Mouse (Mus musculus) ovary, postnatal 14 days (tissue): ENCODE measurements around the gene 4930539E08Rik.

Experiments
- DNase-seq: peaks from one replicate; pipeline ENCODE4 v3.0.0; 2022; ENCODE audit warnings: low spot score

4930539E08Rik gene

GRCm38 (mm10) chr17:28915060-28915628 is at the start of gene 4930539E08Rik:
TSS of gene 4930539E08Rik (minus strand) at chr17:28915324.
- no peak for DNase-seq

- DNase-seq, result no peak
Measured at GRCm38 (mm10) chr17:28961596-28961995, 46.5 kb upstream of the 4930539E08Rik start.

GRCm38 (mm10) chr17:28960597-28960996 is 45.5 kb upstream of the 4930539E08Rik start:
- DNase-seq, result no peak

- DNase-seq, result no peak
Measured at GRCm38 (mm10) chr17:28954416-28954815, 39.3 kb upstream of the 4930539E08Rik start.

GRCm38 (mm10) chr17:28953251-28953650 is 38.1 kb upstream of the 4930539E08Rik start:
- DNase-seq, result no peak

DNA sequence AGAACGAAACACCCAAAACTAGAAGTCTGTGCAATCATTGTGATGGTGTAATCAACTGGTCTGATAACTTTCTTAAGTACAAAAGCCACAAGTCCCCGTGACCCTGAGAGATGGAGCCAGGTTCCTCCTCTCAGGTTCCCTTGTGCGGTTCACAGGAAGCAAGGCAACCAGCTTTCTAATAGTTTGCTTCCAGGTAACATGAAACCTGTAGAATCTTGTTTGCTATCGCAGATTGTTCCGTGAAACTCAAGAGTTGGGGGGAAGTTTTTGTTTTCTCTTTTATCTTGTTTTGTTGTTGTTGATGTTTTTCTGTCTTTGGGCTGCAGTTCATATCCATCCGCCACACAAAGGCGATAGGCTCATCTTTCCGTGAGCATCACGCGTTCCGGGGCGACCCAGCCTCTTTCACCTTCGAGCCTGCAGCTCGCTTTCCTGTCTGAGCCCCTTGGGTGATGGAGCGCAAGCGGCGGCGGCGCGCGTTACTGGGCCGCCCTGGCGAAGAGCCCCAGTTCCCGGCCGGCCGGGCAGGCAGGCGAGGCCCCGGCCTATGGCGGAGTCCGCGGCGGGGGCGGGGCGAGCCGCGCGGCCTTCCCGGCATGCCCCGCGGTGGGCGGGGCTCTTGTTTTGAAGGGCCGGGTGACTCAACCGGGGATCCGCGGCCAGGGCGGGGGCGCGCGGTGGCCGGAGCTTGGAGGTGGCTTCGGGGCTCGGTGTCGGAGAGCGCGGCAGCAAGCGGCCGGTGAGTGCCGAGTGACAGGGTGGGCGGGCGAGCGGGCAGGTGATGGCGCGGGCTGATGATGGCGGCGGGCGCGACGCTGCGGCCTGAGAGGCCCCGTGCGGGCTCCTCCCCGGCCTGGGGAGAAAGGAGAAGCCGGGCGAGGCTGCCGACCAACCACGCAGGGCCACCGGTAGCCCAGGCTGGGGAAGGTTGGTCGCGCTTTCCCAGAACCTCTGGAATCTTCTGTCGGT is 37.0 kb upstream of the 4930539E08Rik start, which contains the start of gene Kctd20:
Gene Kctd20 (plus strand): TSS at position 120 of the 969 bp plus-strand sequence.
- DNase-seq, result peak; percentile 89

DNA sequence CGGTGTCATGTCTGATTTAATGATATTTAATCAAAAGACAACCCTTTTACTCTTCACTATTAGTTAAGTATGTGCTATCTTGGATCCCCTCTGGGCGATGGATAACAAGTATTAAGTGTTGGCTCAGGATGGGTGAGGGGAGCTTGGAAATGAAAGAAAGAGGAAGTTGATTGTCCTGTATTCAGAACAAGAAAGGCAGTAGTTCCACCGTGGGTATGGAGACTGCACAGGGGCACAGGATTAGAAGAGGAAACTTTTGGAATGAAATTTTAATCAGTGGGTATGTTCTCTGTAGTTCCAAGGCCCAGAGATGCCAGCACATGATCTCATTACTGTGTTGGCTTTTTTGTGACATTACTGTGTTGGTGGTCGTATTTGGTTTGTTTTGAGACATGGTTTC is 35.6 kb upstream of the 4930539E08Rik start:
- no peak for DNase-seq

GRCm38 (mm10) chr17:28948661-28949060 is 33.5 kb upstream of the 4930539E08Rik start:
- no peak for DNase-seq

DNA sequence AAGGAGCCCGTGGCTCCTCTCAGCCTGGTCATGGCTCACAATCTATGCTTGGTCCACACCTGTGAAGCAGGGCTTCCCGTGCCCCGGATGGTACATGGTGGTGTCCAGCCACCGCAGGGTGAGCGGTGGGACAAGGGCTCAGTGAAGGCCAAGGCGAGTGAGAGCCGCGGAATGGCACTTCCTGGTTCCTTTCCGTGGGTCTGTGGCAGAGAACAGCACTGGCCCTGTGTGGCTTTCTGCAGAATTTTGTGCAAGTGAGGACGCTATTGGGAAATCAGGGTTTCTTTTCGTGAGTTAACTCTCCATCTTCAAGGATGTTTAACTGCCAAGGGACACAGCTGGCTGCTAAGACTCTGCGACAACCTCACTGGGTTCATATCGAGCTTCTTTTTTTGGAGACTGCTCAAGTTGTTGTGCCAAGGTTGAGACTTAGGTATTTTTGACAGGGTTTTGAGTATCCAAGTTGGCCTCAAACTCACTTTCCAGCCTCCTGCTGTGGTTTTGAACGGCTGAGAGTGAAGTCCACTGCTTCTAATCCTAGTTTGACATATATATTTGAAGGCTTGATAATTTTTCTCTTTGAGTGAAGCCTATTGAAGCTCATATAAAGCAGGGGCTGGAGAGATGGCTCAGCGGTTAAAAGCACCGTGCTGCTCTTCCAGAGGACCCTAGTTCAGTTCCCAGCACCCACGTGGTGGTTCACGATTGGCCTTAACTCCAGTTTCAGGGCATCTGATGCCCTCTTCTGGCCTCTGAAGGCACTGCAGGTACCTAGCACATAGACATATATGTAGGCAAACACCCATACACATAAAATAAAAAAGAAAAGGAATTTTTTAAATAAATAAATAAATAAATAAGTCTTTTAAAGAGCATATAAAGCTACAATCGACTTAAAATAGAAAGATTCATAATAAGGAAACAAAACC is 32.2 kb upstream of the 4930539E08Rik start:
- no peak for DNase-seq

GRCm38 (mm10) chr17:28944481-28944880 is 29.4 kb upstream of the 4930539E08Rik start:
- DNase-seq, result no peak

DNA sequence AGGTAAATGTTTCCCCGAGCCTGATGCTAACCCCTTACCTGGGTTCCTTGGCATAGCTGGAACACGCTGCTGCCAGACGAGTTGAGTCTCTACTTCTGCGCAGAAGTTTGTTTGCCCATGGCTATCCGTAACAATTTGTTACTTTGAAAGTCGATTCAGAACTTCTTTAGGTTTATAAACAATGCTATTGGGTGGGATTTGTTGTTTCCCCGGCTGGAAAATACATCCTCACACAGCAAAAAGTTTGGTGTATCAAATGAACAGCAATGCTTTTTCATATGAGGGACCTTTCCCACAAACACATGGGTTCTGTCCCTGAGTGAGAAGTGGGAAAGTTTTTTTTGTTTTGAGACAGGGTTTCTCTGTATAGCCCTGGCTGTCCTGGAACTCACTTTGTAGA is 28.6 kb upstream of the 4930539E08Rik start, which contains the start of gene Pxt1:
Gene Pxt1 (minus strand): TSS at position 101 of the 400 bp plus-strand sequence.
- no peak for DNase-seq

DNA sequence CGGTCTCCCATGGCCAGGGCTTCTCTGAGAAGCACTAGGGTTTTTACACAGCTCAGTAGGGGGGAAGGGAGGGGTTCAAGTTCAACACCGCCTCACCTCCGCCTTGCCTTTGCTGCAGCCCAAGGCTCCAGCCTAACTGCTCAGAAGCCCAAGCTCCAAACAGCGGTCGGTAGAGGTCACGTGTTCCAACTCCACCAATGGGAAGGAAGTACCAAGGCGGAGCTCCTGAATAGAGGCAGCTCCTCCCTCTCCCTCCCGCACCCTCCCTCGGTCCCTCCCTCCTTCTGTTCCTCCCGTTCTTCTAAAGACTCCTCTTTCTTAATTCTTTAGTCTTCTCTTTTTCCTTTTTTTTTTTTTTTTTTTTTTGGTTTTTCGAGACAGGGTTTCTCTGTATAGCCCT is 27.0 kb upstream of the 4930539E08Rik start:
- DNase-seq, result no peak

DNA sequence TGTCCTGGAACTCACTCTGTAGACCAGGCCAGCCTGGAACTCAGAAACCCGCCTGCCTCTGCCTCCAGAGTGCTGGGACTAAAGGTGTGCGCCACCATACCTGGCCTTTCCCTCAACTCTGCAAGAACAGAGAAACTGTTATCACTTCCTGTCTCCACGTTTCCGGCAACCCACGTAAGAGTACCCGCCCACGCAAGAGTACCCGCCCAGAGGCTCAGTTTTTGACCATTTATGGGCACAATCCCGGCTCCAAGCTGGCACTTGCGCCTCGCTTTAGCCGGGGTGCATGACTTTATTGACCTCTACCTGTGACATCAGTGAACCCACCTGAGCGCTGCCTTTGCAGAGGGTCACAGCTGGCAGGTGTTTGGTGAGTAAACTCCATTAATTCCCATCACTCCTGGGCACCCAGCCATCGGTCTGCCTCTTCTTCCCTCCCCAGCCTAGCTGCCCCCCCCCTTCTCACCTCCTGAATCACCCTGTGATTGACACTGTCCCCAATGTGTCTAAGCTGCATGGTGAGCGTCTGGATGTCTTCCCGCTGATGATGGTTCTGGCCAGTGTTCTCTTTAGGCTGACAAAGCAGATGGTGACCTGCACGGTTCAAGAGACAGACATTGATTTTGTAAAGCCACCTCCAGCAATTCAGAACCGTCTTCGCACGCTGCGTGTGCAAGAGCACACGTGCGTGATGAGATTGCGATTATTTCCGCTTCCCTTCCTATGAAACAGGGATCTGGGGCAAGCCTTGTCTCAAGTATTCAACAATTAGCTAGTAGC is 25.8 kb upstream of the 4930539E08Rik start:
- no peak for DNase-seq

DNA sequence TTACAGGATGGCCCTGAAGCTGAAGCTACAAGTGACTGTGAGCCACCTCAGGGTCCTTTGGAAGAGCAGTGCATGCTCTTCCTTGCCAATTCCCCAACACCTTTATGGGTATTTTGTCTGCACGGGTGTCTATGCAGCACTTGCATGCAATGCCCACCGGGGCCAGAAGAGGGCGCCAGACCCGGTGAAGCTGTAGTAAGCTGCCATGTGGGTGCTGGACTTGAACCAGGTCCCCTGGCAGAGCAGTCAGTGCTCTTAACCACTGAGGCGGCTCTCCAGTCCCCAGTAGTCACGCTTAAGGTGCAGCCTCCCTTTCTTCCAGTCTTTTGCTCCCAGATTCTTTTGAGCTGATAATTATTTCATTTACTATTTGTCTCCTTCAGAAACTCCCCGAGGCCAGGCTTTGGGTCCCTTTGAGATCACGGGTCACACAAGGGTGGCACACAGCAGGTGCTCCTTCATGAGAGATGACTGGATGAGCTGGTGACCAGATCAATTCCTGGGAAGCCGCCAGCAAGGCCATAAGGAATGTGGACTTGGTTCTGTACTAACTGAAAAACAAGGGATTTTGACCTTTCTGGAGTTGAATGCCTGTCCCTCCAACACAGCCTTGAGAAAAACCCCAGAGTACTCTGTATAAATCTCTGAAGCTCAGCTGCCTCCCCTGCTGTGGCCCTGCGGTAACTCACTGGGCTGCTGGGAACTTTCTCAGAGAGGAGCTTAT is 21.7 kb upstream of the 4930539E08Rik start:
- DNase-seq, result no peak

DNA sequence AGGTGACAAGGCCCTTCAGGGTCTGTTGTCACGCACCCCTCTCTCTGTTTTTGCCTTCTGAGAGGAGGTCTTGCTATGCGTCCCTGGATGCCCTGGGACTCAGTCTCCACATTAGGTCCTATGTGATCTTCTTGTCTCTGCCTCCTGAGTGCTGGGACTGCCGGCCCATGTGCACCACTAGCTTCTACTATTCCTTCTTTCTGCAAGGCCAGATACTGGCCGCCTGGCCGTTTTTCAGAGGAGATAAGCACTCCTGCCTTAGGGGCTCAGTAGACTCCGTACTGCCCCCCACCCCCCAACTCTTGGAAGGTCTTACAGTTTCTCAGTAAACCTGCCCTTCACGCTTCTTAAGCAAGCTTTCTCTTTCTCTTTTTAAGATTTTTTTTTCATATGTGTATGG is 21.0 kb upstream of the 4930539E08Rik start:
- no peak for DNase-seq

GRCm38 (mm10) chr17:28934120-28934916 is 19.2 kb upstream of the 4930539E08Rik start:
- DNase-seq, result no peak

- no peak for DNase-seq
Measured at GRCm38 (mm10) chr17:28932274-28932673, 17.1 kb upstream of the 4930539E08Rik start.

GRCm38 (mm10) chr17:28931436-28932211 is 16.5 kb upstream of the 4930539E08Rik start:
- DNase-seq, result no peak
